Mouse (Mus musculus) limb, embryonic 11.5 days (tissue): ENCODE measurements around the gene Ppp4r4. TPM values are rescaled to one million over a fixed set of nuclear protein-coding genes. Genes with fewer than 3 reads are reported as not detected.

Experiments
- ATAC-seq: fragments of 200-750 bp; cut with Nextera tagmentation; 2 replicates; pipeline ENCODE4 v1.8.0; 2017; ENCODE audit warnings: low read depth; ENCODE audit not compliant: insufficient number of reproducible peaks, low FRiP score, low TSS enrichment
- DNase-seq: peaks from one replicate; pipeline ENCODE4 v3.0.0-alpha.2; 2015; ENCODE audit warnings: low spot score
- H3K27ac ChIP-seq: fragments of 300-500 bp; sonication (generic); replicated peaks from 2 replicates; pipeline ENCODE4 v1.5.1; 2014; ENCODE audit warnings: low read depth, mild to moderate bottlenecking, low read length
- H3K27me3 ChIP-seq: fragments of 300-500 bp; sonication (generic); 2 replicates; pipeline ENCODE4 v1.6.1; 2014; ENCODE audit warnings: mild to moderate bottlenecking, low read length, mixed read lengths; ENCODE audit not compliant: control insufficient read depth, insufficient read depth
- H3K36me3 ChIP-seq: fragments of 300-500 bp; sonication (generic); 2 replicates; pipeline ENCODE4 v1.6.1; 2014; ENCODE audit warnings: mild to moderate bottlenecking, low read length, moderate library complexity, mixed read lengths; ENCODE audit not compliant: control insufficient read depth, insufficient read depth
- H3K4me1 ChIP-seq: fragments of 300-500 bp; sonication (generic); 2 replicates; pipeline ENCODE4 v1.6.1; 2014; ENCODE audit warnings: low read length, mixed read lengths; ENCODE audit not compliant: control insufficient read depth, insufficient read depth
- H3K4me2 ChIP-seq: fragments of 300-500 bp; sonication (generic); 2 replicates; pipeline ENCODE4 v1.6.1; 2014; ENCODE audit warnings: low read depth, mild to moderate bottlenecking, moderate library complexity; ENCODE audit not compliant: severe bottlenecking
- H3K4me3 ChIP-seq: fragments of 300-500 bp; sonication (generic); 2 replicates; pipeline ENCODE4 v1.5.1; 2014; ENCODE audit warnings: low read depth, low read length
- H3K9ac ChIP-seq: fragments of 300-500 bp; sonication (generic); 2 replicates; pipeline ENCODE4 v1.6.1; 2014; ENCODE audit warnings: mild to moderate bottlenecking, low read length
- H3K9me3 ChIP-seq: fragments of 300-500 bp; sonication (generic); 2 replicates; pipeline ENCODE4 v1.6.1; 2016; ENCODE audit warnings: low read length; ENCODE audit not compliant: control insufficient read depth
- WGBS: fragments of 180-500 bp; shearing (Covaris S2); extraction: QIAGEN DNeasy Blood & Tissue Kit; methylation state at CpG from one replicate; pipeline ENCODE4 v1.1.7; 2014; 5-methylcytosine and 5-hydroxymethylcytosine counted together
- polyA plus RNA-seq: library from polyadenylated mRNA; unstranded; fragments of >200 nt; fragmentation: Nextera tagmentation; extraction: Ambion mirVana; gene quantifications from 2 replicates; pipeline ENCODE4 v1.2.1, GENCODE M21; 2014

Gene Ppp4r4
- polyA plus RNA-seq, 1 experiment from 2014 or later = 2.2 TPM

GRCm38 (mm10) chr12:103494486-103494885 is 37.6 kb upstream of the Ppp4r4 start:
- Histone ChIP-seq H3K4me1 (no peaks in the 10 kb centered on the region), H3K36me3 (no peaks in the 10 kb centered on the region), H3K27ac (no peak overlapping the region), H3K9ac (no peak overlapping the region), H3K4me3 (no peak overlapping the region), H3K27me3 (no peaks in the 10 kb centered on the region), H3K4me2 (no peak overlapping the region), H3K9me3 (no peaks in the 10 kb centered on the region)
- DNase-seq (peak; percentile 63), ATAC-seq (no peak)
- 26% methylated on average over 6 of the region's 6 CpGs for WGBS

- DNase-seq = no peak
- Histone ChIP-seq H3K9ac (no peak overlapping the region), H3K27ac (no peak overlapping the region), H3K4me1 (no peaks in the 10 kb centered on the region), H3K4me2 (no peak overlapping the region), H3K9me3 (no peaks in the 10 kb centered on the region), H3K4me3 (no peak overlapping the region), H3K27me3 (no peaks in the 10 kb centered on the region), H3K36me3 (no peaks in the 10 kb centered on the region)
- WGBS = 78% methylated on average over 5 of the region's 5 CpGs
- ATAC-seq = no peak
These were observed 33.3 kb upstream of the Ppp4r4 start for GRCm38 (mm10) chr12:103498768-103499167.

GRCm38 (mm10) chr12:103499261-103499660 is 32.8 kb upstream of the Ppp4r4 start:
- no peak overlapping the region for H3K4me3 ChIP-seq
- DNase-seq (no peak), ATAC-seq (no peak)
- no peak overlapping the region for H3K9ac ChIP-seq
- no peaks in the 10 kb centered on the region for H3K27me3 ChIP-seq
- 81% methylated on average over 2 of the region's 2 CpGs for WGBS
- no peak overlapping the region for H3K27ac ChIP-seq
- H3K4me2 ChIP-seq = no peak overlapping the region
- no peaks in the 10 kb centered on the region for H3K36me3 ChIP-seq
- H3K9me3 ChIP-seq = no peaks in the 10 kb centered on the region
- no peaks in the 10 kb centered on the region for H3K4me1 ChIP-seq

DNA sequence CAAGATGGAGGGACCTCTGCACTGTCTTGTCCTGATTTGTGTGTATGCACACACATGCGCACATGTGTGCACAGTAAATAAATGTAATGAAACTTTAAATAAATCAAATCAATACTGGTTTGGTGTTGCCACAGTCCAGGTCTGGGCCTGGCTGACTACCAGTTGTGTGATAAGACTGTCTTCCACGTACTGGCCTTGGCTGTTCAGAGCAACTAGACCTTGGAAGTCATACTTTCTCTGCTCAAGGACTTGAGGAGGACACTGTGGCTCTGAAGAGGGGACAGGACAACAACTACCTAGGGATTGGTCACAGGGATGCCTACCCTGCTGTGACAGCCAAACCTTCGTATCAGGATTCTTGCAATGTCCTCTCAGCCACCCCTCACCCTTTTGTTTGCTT is 28.8 kb upstream of the Ppp4r4 start:
- 83% methylated on average over 3 of the region's 3 CpGs for WGBS

DNA sequence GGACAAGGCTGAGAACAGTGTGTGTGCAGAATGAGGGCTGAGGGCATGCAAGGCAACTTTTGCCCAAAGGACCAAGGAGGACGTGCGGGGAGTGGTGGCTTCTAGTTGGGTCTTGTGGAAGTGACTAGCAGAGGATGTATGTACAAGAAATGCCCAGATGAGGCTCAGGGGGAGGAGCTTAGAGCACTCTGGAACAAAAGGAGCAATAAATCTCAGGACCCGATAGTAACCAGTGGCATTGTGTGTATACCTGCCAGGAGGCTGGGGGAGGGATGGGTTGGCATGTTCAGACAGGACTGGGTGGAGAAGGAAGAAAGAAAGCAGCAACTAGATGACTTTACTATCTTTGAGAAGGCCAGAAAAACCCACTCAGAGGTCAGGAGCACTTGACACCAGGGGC is 27.7 kb upstream of the Ppp4r4 start:
- 81% methylated on average over 3 of the region's 3 CpGs for WGBS
- Histone ChIP-seq H3K27ac (no peak overlapping the region), H3K36me3 (no peaks in the 10 kb centered on the region), H3K4me1 (no peaks in the 10 kb centered on the region), H3K4me2 (no peak overlapping the region), H3K9me3 (no peaks in the 10 kb centered on the region), H3K27me3 (no peaks in the 10 kb centered on the region), H3K9ac (no peak overlapping the region), H3K4me3 (no peak overlapping the region)
- ATAC-seq (no peak), DNase-seq (no peak)

More for the DNA sequence above, 28.8 kb upstream of the Ppp4r4 start:
- H3K27me3 ChIP-seq = no peaks in the 10 kb centered on the region
- ATAC-seq (no peak), DNase-seq (no peak)
- H3K27ac ChIP-seq = no peak overlapping the region
- no peaks in the 10 kb centered on the region for H3K9me3 ChIP-seq
- no peaks in the 10 kb centered on the region for H3K4me1 ChIP-seq
- no peak overlapping the region for H3K9ac ChIP-seq
- no peaks in the 10 kb centered on the region for H3K36me3 ChIP-seq
- no peak overlapping the region for H3K4me3 ChIP-seq
- H3K4me2 ChIP-seq = no peak overlapping the region

- H3K4me2 ChIP-seq = no peak overlapping the region
- ATAC-seq (no peak), DNase-seq (no peak)
- WGBS = 79% methylated on average over 4 of the region's 4 CpGs
- no peak overlapping the region for H3K4me3 ChIP-seq
- H3K9me3 ChIP-seq = no peaks in the 10 kb centered on the region
- H3K27ac ChIP-seq = no peak overlapping the region
- H3K36me3 ChIP-seq = no peaks in the 10 kb centered on the region
- H3K27me3 ChIP-seq = no peaks in the 10 kb centered on the region
- no peaks in the 10 kb centered on the region for H3K4me1 ChIP-seq
- H3K9ac ChIP-seq = no peak overlapping the region
These were observed 23.7 kb upstream of the Ppp4r4 start for GRCm38 (mm10) chr12:103508346-103508745.

DNA sequence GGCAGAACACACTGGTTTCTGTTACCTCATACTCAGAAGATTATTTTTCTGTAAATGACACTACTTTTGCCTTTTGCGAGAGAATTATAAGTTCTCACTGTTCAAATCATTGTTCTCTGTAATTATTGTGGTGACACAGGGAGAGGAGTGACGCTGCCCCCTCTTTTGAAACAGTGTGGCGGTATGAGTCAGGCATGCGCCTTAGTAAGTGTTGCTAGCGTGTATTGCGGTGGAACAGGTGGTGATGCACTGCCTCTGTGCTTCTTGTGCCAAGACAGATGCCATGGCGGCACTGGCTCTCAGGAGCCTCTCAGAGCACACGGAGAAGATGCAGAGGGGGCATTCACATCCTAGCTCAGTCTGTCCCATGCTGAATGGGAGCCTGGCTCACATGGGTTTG is 22.2 kb upstream of the Ppp4r4 start:
- no peak overlapping the region for H3K27ac ChIP-seq
- H3K9me3 ChIP-seq = no peaks in the 10 kb centered on the region
- H3K4me2 ChIP-seq = no peak overlapping the region
- no peaks in the 10 kb centered on the region for H3K4me1 ChIP-seq
- 91% methylated on average over 8 of the region's 8 CpGs for WGBS
- ATAC-seq (no peak), DNase-seq (no peak)
- H3K9ac ChIP-seq = no peak overlapping the region
- H3K4me3 ChIP-seq = no peak overlapping the region
- H3K36me3 ChIP-seq = no peaks in the 10 kb centered on the region
- no peaks in the 10 kb centered on the region for H3K27me3 ChIP-seq

GRCm38 (mm10) chr12:103511586-103511985 is 20.5 kb upstream of the Ppp4r4 start:
- Histone ChIP-seq H3K9ac (no peak overlapping the region), H3K4me2 (no peak overlapping the region), H3K4me3 (no peak overlapping the region), H3K4me1 (no peaks in the 10 kb centered on the region), H3K27ac (no peak overlapping the region), H3K36me3 (no peaks in the 10 kb centered on the region), H3K27me3 (no peaks in the 10 kb centered on the region), H3K9me3 (no peaks in the 10 kb centered on the region)
- ATAC-seq = no peak
- WGBS = 35% methylated on average over 2 of the region's 2 CpGs
- no peak for DNase-seq

DNA sequence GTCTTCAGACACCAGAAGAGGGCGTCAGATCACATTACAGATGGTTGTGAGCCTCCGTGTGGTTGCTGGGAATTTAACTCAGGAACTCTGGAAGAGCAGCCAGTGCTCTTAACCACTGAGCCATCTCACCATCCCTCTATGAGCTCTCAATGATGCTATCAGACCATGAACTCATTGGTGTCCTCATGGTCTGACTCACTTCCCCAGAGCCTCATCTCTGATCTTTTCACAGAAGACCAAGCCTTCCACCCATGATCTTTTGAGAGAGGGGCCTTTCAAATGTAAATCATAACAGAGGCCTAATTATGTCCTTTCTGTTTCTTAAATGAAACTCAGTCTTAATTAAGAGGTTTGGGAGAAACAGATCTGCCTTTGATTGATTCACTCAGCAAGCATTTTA is 19.0 kb upstream of the Ppp4r4 start:
- Histone ChIP-seq H3K4me3 (no peak overlapping the region), H3K27me3 (no peaks in the 10 kb centered on the region), H3K36me3 (no peaks in the 10 kb centered on the region), H3K9me3 (no peaks in the 10 kb centered on the region), H3K27ac (no peak overlapping the region), H3K4me2 (no peak overlapping the region), H3K4me1 (no peaks in the 10 kb centered on the region), H3K9ac (no peak overlapping the region)
- no peak for ATAC-seq
- WGBS = 83% methylated on average over 2 of the region's 2 CpGs
- no peak for DNase-seq
